Mouse (Mus musculus): ENCODE measurements at regions not wholly inside any gene's neighbourhood (a gene's known extent, or its start where the extent isn't known, plus 50 kb on each side); places are given as distances from the start of the nearest gene placed in this dataset.
A peak's percentile ranks its signal among the peaks of the same experiment; 100 is the strongest.

GRCm38 (mm10) chr9:61791435-61792064 lies 122.8 kb downstream of the Rplp1 start:
- no peak overlapping the region for H3K4me3 ChIP-seq
- H3K9me3 ChIP-seq: no peaks in the 10 kb centered on the region
- H3K27ac ChIP-seq: no peak overlapping the region
- no peak overlapping the region for H3K9ac ChIP-seq
- no peaks in the 10 kb centered on the region for H3K27me3 ChIP-seq
- no peak for ATAC-seq (ENCODE audit: borderline replicate concordance, extremely low read depth, low FRiP score, low TSS enrichment)
- H3K36me3 ChIP-seq: no peaks in the 10 kb centered on the region
- H3K4me1 ChIP-seq: peaks cover 10% of the 10 kb centered on the region
- WGBS: 77% methylated on average over 11 of the region's 11 CpGs
- no peak overlapping the region for H3K4me2 ChIP-seq

DNA sequence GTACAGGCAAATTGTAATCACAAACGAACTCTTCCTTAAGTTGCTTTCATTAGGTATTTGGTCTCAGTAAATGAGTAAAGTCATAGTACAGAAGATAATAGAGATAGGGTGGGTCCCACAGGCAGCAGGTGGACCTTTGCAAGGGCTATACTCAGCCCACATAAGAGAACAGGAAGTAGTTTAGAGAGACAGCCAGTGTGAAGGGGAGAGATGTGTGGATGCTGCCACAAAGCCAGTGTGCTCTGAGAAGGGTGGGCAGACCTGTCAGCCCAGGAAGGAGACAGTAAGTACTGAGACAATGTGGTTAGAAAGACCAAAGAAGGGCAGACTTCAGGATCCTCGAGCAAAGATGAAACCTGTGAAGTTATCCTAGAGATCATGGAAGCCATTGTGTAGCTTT lies 123.5 kb downstream of the Rplp1 start:
- Histone ChIP-seq H3K36me3 (no peaks in the 10 kb centered on the region), H3K27me3 (no peaks in the 10 kb centered on the region), H3K27ac (no peak overlapping the region), H3K4me1 (peaks cover 10% of the 10 kb centered on the region), H3K9ac (no peak overlapping the region), H3K9me3 (no peaks in the 10 kb centered on the region), H3K4me3 (no peak overlapping the region), H3K4me2 (no peak overlapping the region)
- no peak for ATAC-seq (ENCODE audit: borderline replicate concordance, extremely low read depth, low FRiP score, low TSS enrichment)
- WGBS: 75% methylated on average over 2 of the region's 2 CpGs

- Histone ChIP-seq H3K27me3 (no peaks in the 10 kb centered on the region), H3K27ac (peak overlapping the region; percentile 53; the same call in 1 of the 2 replicates), H3K9me3 (no peaks in the 10 kb centered on the region), H3K36me3 (no peaks in the 10 kb centered on the region), H3K4me1 (peaks cover 10% of the 10 kb centered on the region), H3K4me3 (no peak overlapping the region), H3K4me2 (no peak overlapping the region), H3K9ac (no peak overlapping the region)
- WGBS: 40% methylated on average over 8 of the region's 8 CpGs
- peak; percentile 52 for ATAC-seq (ENCODE audit: borderline replicate concordance, extremely low read depth, low FRiP score, low TSS enrichment)
These were observed 125.1 kb downstream of the Rplp1 start for GRCm38 (mm10) chr9:61789066-61789897.

DNA sequence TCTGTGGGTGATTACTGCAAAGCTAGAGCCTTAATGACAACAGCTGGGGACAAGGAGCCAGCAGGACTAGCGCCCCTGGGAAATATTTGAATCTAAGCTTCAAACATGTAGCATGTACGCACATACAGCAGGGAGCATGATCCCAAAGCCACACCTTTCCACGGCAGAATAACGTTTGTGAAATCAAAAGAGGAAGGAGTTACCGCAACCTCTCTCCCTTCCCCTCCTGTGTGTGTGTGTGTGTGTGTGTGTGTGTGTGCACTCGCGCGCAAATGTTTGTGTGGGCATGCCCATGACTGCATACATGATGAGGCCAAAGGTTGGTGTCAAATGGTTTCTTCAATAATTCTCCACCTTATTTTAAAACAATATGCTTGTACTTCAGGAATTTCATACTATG lies 132.9 kb downstream of the Rplp1 start:
- no peak for ATAC-seq (ENCODE audit: borderline replicate concordance, extremely low read depth, low FRiP score, low TSS enrichment)
- no peaks in the 10 kb centered on the region for H3K4me1 ChIP-seq
- no peaks in the 10 kb centered on the region for H3K36me3 ChIP-seq
- H3K27me3 ChIP-seq: peaks cover 3% of the 10 kb centered on the region; the same call in 1 of the 2 replicates
- no peaks in the 10 kb centered on the region for H3K9me3 ChIP-seq
- no peak overlapping the region for H3K27ac ChIP-seq
- H3K4me2 ChIP-seq: no peak overlapping the region
- 81% methylated on average over 8 of the region's 8 CpGs for WGBS
- no peak overlapping the region for H3K4me3 ChIP-seq
- no peak overlapping the region for H3K9ac ChIP-seq

DNA sequence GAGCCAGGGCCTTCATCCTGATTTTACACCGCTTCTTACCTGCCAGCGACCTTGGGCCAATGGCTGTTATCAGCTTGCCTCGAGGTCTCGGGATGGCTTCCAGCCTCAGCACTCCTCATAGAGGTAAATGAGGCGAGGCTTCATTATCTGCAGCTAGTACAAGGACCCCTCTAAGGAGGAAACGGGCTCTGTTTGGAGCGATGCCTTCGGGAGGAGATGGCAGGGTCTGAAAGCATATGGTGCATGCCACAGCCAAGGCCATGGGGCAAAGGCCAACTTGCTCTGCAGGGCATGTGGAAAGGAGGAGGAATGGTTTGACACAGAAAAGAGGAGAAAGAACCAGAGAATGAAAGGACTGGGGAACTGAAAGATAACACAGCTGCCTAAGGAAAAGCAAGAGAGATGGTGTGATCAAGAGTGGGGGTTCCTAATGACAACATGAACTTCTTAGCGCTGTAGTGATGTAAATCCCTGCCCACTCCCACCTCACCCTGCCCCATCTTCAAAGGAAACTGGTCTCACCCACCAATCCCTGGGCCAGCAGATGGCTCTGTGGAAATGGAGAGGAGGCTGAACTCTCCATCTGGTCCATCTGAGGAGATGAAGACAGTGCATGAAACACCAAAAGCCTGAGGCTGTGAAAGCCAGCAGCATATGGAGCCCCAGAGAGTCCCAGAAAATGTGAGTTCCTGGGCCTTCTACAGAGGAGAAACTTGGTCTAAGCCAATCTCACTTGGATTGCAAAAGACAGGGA lies 134.0 kb downstream of the Rplp1 start:
- Histone ChIP-seq H3K4me2 (no peak overlapping the region), H3K4me3 (no peak overlapping the region), H3K4me1 (no peaks in the 10 kb centered on the region), H3K36me3 (no peaks in the 10 kb centered on the region), H3K9ac (no peak overlapping the region), H3K27me3 (peaks cover 3% of the 10 kb centered on the region; the same call in 1 of the 2 replicates), H3K9me3 (no peaks in the 10 kb centered on the region), H3K27ac (no peak overlapping the region)
- no peak for ATAC-seq (ENCODE audit: borderline replicate concordance, extremely low read depth, low FRiP score, low TSS enrichment)
- 78% methylated on average over 9 of the region's 9 CpGs for WGBS

DNA sequence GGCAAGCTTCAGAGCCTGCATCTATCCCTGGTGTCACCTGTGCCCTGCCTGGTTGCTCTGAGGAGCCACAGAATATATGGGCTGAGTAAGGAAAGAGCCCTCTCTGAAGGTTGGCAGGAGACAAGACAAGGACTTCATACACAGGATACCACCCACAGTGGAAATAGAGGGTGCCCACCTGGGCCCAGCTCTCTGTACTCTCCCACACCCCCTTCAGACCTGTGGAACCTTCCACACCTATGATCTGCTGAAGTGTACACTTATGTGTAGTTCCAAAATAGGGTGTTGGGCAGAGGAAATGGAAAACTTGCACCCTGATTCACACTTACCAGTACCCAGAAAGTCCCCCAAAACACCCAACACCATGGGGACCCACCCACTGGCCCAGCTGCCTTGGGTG lies 135.2 kb downstream of the Rplp1 start:
- H3K4me1 ChIP-seq: no peaks in the 10 kb centered on the region
- H3K27ac ChIP-seq: no peak overlapping the region
- ATAC-seq (ENCODE audit: borderline replicate concordance, extremely low read depth, low FRiP score, low TSS enrichment): no peak
- H3K27me3 ChIP-seq: peaks cover 3% of the 10 kb centered on the region; the same call in 1 of the 2 replicates
- H3K4me2 ChIP-seq: no peak overlapping the region
- H3K4me3 ChIP-seq: no peak overlapping the region
- no peak overlapping the region for H3K9ac ChIP-seq
- no peaks in the 10 kb centered on the region for H3K9me3 ChIP-seq
- H3K36me3 ChIP-seq: no peaks in the 10 kb centered on the region

DNA sequence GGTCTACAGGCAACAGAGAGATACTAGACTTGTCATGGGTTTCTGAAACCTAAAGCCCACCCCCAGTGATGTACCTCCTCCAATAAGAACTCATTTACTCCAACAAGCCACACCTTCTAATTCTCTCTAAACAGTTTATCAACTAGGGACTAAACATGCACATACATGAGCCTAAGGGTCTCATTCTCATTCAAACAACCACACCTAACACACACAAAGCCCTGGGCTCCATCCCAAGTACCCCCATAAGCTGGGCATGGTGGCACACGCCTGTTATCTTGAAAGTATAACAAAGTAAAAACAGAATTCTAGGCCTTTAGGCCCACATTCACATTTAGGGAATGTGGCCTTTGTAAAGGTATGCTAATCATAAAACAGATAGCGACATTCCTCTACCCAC lies 137.9 kb downstream of the Rplp1 start:
- no peak overlapping the region for H3K4me3 ChIP-seq
- 87% methylated on average over 2 of the region's 2 CpGs for WGBS

DNA sequence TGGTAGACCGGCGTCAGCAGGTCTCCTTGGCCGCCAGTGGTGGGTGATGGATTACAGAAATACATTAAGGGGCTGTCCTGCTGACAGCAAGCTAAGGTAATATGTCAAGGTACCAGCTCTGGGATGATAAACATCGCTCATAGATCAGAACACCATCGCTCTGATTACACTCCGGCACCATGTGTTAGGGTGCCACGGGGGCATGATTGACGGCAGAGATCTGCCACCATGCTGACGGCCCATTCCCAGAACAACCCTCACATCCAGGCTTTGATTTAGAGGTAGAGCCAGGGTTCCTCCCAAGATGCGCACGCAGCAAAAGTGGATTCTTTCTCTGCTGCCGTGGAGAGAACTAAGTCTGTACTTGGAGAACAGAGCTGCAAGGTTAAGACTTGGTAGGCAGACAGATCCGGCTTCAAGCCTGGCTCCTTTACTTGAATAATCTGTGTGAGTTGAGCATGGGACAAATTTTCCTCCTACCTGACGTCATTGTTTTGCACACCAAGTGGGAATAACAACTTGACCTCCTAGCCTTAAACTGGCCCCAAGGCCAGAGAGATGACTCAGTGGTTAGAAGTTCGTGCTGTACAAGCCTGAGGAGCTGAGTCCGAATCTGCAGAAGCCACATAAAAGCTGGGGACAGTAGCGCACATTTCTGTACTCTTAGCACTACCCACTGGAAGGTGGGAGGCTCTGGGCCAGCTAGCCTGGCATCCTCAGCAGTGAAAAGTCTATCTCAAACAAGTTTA lies 144.0 kb downstream of the Rplp1 start:
- Histone ChIP-seq H3K27ac (no peak overlapping the region), H3K36me3 (no peaks in the 10 kb centered on the region), H3K9me3 (no peaks in the 10 kb centered on the region), H3K4me3 (no peak overlapping the region), H3K27me3 (no peaks in the 10 kb centered on the region), H3K9ac (no peak overlapping the region), H3K4me2 (no peak overlapping the region), H3K4me1 (no peaks in the 10 kb centered on the region; the same call in 1 of the 2 replicates)
- WGBS: 36% methylated on average over 17 of the region's 17 CpGs
- no peak for ATAC-seq (ENCODE audit: borderline replicate concordance, extremely low read depth, low FRiP score, low TSS enrichment)

More for the DNA sequence above, 137.9 kb downstream of the Rplp1 start:
- ATAC-seq (ENCODE audit: borderline replicate concordance, extremely low read depth, low FRiP score, low TSS enrichment): no peak
- H3K9me3 ChIP-seq: no peaks in the 10 kb centered on the region
- H3K4me1 ChIP-seq: no peaks in the 10 kb centered on the region
- H3K36me3 ChIP-seq: no peaks in the 10 kb centered on the region
- no peak overlapping the region for H3K9ac ChIP-seq
- H3K27ac ChIP-seq: no peak overlapping the region
- H3K27me3 ChIP-seq: no peaks in the 10 kb centered on the region
- no peak overlapping the region for H3K4me2 ChIP-seq

- no peak for ATAC-seq (ENCODE audit: borderline replicate concordance, extremely low read depth, low FRiP score, low TSS enrichment)
- Histone ChIP-seq H3K4me3 (no peak overlapping the region), H3K9me3 (no peaks in the 10 kb centered on the region), H3K4me2 (no peak overlapping the region), H3K4me1 (no peaks in the 10 kb centered on the region; the same call in 1 of the 2 replicates), H3K36me3 (no peaks in the 10 kb centered on the region), H3K27me3 (no peaks in the 10 kb centered on the region), H3K9ac (no peak overlapping the region), H3K27ac (no peak overlapping the region)
- WGBS: 56% methylated on average over 6 of the region's 6 CpGs
These were observed 148.2 kb downstream of the Rplp1 start for GRCm38 (mm10) chr9:61766187-61766586.

- WGBS: 23% methylated on average over 5 of the region's 5 CpGs
These were observed 149.0 kb downstream of the Rplp1 start for GRCm38 (mm10) chr9:61765366-61765765.

DNA sequence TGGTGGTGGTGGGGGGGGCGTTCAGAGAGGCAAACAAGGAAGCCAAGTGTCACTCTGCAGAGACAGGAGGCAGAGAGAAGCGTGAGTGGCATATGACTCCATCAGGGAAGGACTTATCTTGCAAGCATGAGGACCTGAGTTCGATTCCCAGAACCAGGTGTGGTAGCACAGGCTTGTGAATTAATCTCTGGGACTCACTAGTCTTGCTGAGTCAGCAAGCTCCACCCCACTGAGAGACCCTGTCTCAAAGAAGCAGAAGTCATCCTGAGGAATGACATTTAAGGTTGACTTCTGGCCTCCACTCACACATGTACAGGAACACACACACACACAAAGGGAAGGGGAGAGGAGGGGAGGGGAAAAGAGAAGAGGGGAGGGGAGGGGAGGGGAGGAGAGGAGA lies 156.5 kb downstream of the Rplp1 start:
- Histone ChIP-seq H3K36me3 (no peaks in the 10 kb centered on the region), H3K4me2 (no peak overlapping the region), H3K4me3 (no peak overlapping the region), H3K9me3 (no peaks in the 10 kb centered on the region), H3K27ac (no peak overlapping the region), H3K9ac (no peak overlapping the region), H3K4me1 (peaks cover 3% of the 10 kb centered on the region; the same call in 1 of the 2 replicates), H3K27me3 (peaks cover 4% of the 10 kb centered on the region; the same call in 1 of the 2 replicates)
- no peak for ATAC-seq (ENCODE audit: borderline replicate concordance, extremely low read depth, low FRiP score, low TSS enrichment)
- WGBS: 86% methylated on average over 3 of the region's 3 CpGs

More at GRCm38 (mm10) chr9:61765366-61765765, 149.0 kb downstream of the Rplp1 start:
- Histone ChIP-seq H3K36me3 (no peaks in the 10 kb centered on the region), H3K27me3 (no peaks in the 10 kb centered on the region), H3K27ac (no peak overlapping the region), H3K9me3 (no peaks in the 10 kb centered on the region), H3K4me3 (no peak overlapping the region), H3K4me2 (no peak overlapping the region), H3K9ac (no peak overlapping the region), H3K4me1 (no peaks in the 10 kb centered on the region; the same call in 1 of the 2 replicates)
- ATAC-seq (ENCODE audit: borderline replicate concordance, extremely low read depth, low FRiP score, low TSS enrichment): no peak
